Comparison of ENCODE assay signal across 24 mouse cellular contexts in genomic region chr6:145567296-145567695, GRCm38 (mm10). TPM values are rescaled to one million over a fixed set of nuclear protein-coding genes. Genes with fewer than 3 reads are reported as not detected.
DNase-seq lines count a peak whose midpoint lies in the region; ATAC-seq and TF ChIP-seq lines count a peak whose summit lies in the region.
"Had no signal": no experiment of that assay in that cellular context is flagged by ENCODE, and none has a peak within 500 bp of the region (broad histone marks: within the 10 kb centered on the region; RNA-seq: fewer than 3 reads in every experiment).

No protein-coding gene starts in this region.

- no peaks in the 10 kb centered on the region for H3K36me3 ChIP-seq in hindbrain, embryonic 10.5 days
- H3K36me3 ChIP-seq in hindbrain, embryonic 13.5 days: no peaks in the 10 kb centered on the region
- H3K36me3 ChIP-seq: forebrain, embryonic 10.5 days; heart, embryonic 10.5 days; limb, embryonic 12.5 days; midbrain, embryonic 15.5 days had no signal

- H3K27ac ChIP-seq in hindbrain, embryonic 10.5 days: peak overlapping the region; percentile 67
- no peak overlapping the region for H3K27ac ChIP-seq in hindbrain, embryonic 13.5 days
- H3K27ac ChIP-seq: forebrain, embryonic 10.5 days; heart, embryonic 10.5 days; hindbrain, embryonic 14.5 days; limb, embryonic 12.5 days; midbrain, embryonic 15.5 days had no signal

- no peak for DNase-seq in hindbrain, embryonic 10.5 days (ENCODE audit: low spot score)
- peak; percentile 24 for DNase-seq in lung, adult 2 months
- DNase-seq in lung, postnatal 36 days: peak; percentile 74
- no peak for DNase-seq in urinary bladder, adult 18-20 months (ENCODE audit: low spot score in 2 of 2)
- DNase-seq in thymus, postnatal 10 days (ENCODE audit: low spot score in 2 of 2): no peak
- DNase-seq: adrenal gland, postnatal 25 days; gastrocnemius, postnatal 14 days; kidney, adult 18-20 months; kidney, postnatal 25 days; retina, postnatal 1 day had no signal

- no peaks in the 10 kb centered on the region for H3K9me3 ChIP-seq in hindbrain, embryonic 10.5 days
- no peaks in the 10 kb centered on the region for H3K9me3 ChIP-seq in hindbrain, embryonic 13.5 days
- H3K9me3 ChIP-seq: forebrain, embryonic 10.5 days; heart, embryonic 10.5 days; limb, embryonic 12.5 days; midbrain, embryonic 15.5 days had no signal

- no peak overlapping the region for H3K4me2 ChIP-seq in hindbrain, embryonic 13.5 days
- H3K4me2 ChIP-seq: hindbrain, embryonic 14.5 days; limb, embryonic 12.5 days; midbrain, embryonic 15.5 days had no signal

- peaks cover 11% of the 10 kb centered on the region for H3K4me1 ChIP-seq in hindbrain, embryonic 10.5 days (replicated peaks)
- H3K4me1 ChIP-seq in hindbrain, embryonic 13.5 days (replicated peaks): peaks cover 9% of the 10 kb centered on the region
- H3K4me1 ChIP-seq in lung, adult 2 months (ENCODE audit: control insufficient read depth, insufficient read depth, low read length): peaks cover 14% of the 10 kb centered on the region
- H3K4me1 ChIP-seq: midbrain, embryonic 15.5 days had no signal

- WGBS in hindbrain, embryonic 10.5 days: 82% methylated on average over 8 of the region's 8 CpGs
- 75% methylated on average over 8 of the region's 8 CpGs for WGBS in hindbrain, embryonic 13.5 days
- 29% methylated on average over 8 of the region's 8 CpGs for WGBS in lung, adult 2 months

- no peak for ATAC-seq in hindbrain, embryonic 13.5 days (ENCODE audit: low FRiP score)
- peak; percentile 36; the same call in 1 of the 2 replicates for ATAC-seq in common myeloid progenitor, adult 5-6 weeks (replicated peaks; ENCODE audit: low read depth, poor library complexity, severe bottlenecking)
- ATAC-seq: activated CD4-positive, CD25-positive, alpha-beta regulatory T cell, adult 4 months; midbrain, embryonic 15.5 days; Patski had no signal

- no peak for TF ChIP-seq CTCF in lung, adult 2 months (IDR thresholded peaks at IDR 0.05; ENCODE audit: insufficient read depth, low read length)

- H3K27me3 ChIP-seq in hindbrain, embryonic 10.5 days (ENCODE audit: insufficient read depth, poor library complexity, severe bottlenecking): no peaks in the 10 kb centered on the region
- no peaks in the 10 kb centered on the region for H3K27me3 ChIP-seq in hindbrain, embryonic 13.5 days
- H3K27me3 ChIP-seq: limb, embryonic 12.5 days; midbrain, embryonic 15.5 days; Patski had no signal

- H3K9ac ChIP-seq in hindbrain, embryonic 13.5 days: no peak overlapping the region
- H3K9ac ChIP-seq: hindbrain, embryonic 14.5 days; limb, embryonic 12.5 days; midbrain, embryonic 15.5 days had no signal

- peak; percentile 15; the same call in 1 of the 2 replicates for TF ChIP-seq POLR2A in lung, adult 2 months (IDR thresholded peaks at IDR 0.05; ENCODE audit: borderline replicate concordance, extremely low read depth, low read depth, low read length)

- H3K4me3 ChIP-seq in hindbrain, embryonic 10.5 days: no peak overlapping the region
- H3K4me3 ChIP-seq in hindbrain, embryonic 13.5 days: no peak overlapping the region
- no peak overlapping the region for H3K4me3 ChIP-seq in lung, adult 2 months (replicated peaks; ENCODE audit: extremely low read depth, low read depth, low read length)
- H3K4me3 ChIP-seq: forebrain, embryonic 10.5 days; heart, embryonic 10.5 days; limb, embryonic 12.5 days; midbrain, embryonic 15.5 days had no signal

RNA-seq across cellular contexts. Expression of gene Lmntd1, which starts 46.8 kb away (rescaled TPM):
- polyA plus RNA-seq in hindbrain, embryonic 10.5 days (2016; fragmentation: Nextera tagmentation; extraction: Ambion mirVana): 0.06 and 0.31 TPM in 2 replicates
- polyA plus RNA-seq in hindbrain, embryonic 13.5 days (2015; fragmentation: Nextera tagmentation; extraction: Ambion mirVana): 0.75 and 1.00 TPM in 2 replicates
- total RNA-seq in common myeloid progenitor, adult 5-6 weeks (2017): not detected in 2 replicates
- polyA plus RNA-seq in lung, adult 2 months (2012; rRNA removed): 1.7 and 4.5 TPM in 2 replicates
- polyA plus RNA-seq: Patski had no signal

RNA-seq across cellular contexts. Expression of gene Tuba3b, which starts 48.3 kb away (rescaled TPM):
- not detected in 2 replicates for polyA plus RNA-seq in hindbrain, embryonic 10.5 days (2016; fragmentation: Nextera tagmentation; extraction: Ambion mirVana)
- polyA plus RNA-seq in hindbrain, embryonic 13.5 days (2015; fragmentation: Nextera tagmentation; extraction: Ambion mirVana): not detected in 2 replicates
- total RNA-seq in common myeloid progenitor, adult 5-6 weeks (2017): not detected in 2 replicates
- polyA plus RNA-seq in lung, adult 2 months (2012; rRNA removed): 0.08 and 0.16 TPM in 2 replicates
- total RNA-seq: adrenal gland, postnatal 25 days; gastrocnemius, postnatal 14 days; left cerebral cortex, adult 8-10 months had no signal
- polyA plus RNA-seq: activated CD4-positive, CD25-positive, alpha-beta regulatory T cell, adult 4 months; cerebellum, adult 2 months; cortical plate, adult 2 months; embryonic facial prominence, embryonic 14.5 days; forebrain, embryonic 10.5 days; frontal cortex, adult 2 months; hindbrain, embryonic 14.5 days; limb, embryonic 12.5 days; midbrain, embryonic 15.5 days; Patski had no signal

Comparison
In these comparisons a context has a peak if more than half of its experiments do, and no peak if none do; other contexts are left out.
1. DNase-seq: peak in lung, adult 2 months (single experiment) and lung, postnatal 36 days (single experiment); none in hindbrain, embryonic 10.5 days (single experiment), urinary bladder, adult 18-20 months (0 of 2) and thymus, postnatal 10 days (0 of 2).